Mouse (Mus musculus) erythroid progenitor cell, adult 5-6 weeks (primary cell): ENCODE results near the gene Hist1h3a. TPM values are rescaled to one million over a fixed set of nuclear protein-coding genes. Genes with fewer than 3 reads are reported as not detected.
A peak's percentile ranks its signal among the peaks of the same experiment; 100 is the strongest.

Experiments used
- ATAC-seq: replicated peaks from 2 replicates; pipeline ENCODE4 v1.8.0; 2016; ENCODE audit warnings: moderate number of reproducible peaks, mild to moderate bottlenecking, moderate TSS enrichment, inconsistent platforms; ENCODE audit not compliant: poor library complexity, low FRiP score, severe bottlenecking
- total RNA-seq, 2 experiments: library from RNA; stranded (forward) in 1 of 2; stranded (reverse) in 1 of 2; fragments of 150-400 nt in 1 of 2; fragments of 186-747, 209-891 nt in 1 of 2; gene quantifications; 2 replicates each; pipeline versions ENCODE4 v1.2.3 to v1.2.4; 2015 to 2017; ENCODE audit warnings: low replicate concordance in 2 of 2

Hist1h3a gene
- total RNA-seq, 2 experiments from 2014 or later: 271 to 723 TPM

GRCm38 (mm10) chr13:23760240-23760971 is 1.8 kb downstream of the Hist1h3a start:
- no peak for ATAC-seq

DNA sequence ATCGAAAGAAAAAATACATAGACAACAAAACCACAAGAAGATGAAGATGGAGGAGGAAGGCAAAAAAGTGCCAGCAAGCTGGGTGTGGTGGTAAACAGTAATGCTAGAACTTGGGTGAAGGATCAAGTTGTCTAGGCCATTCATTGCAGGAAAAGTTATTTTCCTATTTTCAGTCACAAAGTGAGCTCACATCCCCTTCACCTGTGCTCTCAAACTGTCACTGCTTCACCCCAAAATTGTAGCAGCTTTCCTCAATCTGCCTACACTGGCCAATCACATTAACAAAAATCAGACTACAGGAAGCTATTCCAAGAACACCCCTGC is 2.3 kb downstream of the Hist1h3a start:
- no peak for ATAC-seq

DNA sequence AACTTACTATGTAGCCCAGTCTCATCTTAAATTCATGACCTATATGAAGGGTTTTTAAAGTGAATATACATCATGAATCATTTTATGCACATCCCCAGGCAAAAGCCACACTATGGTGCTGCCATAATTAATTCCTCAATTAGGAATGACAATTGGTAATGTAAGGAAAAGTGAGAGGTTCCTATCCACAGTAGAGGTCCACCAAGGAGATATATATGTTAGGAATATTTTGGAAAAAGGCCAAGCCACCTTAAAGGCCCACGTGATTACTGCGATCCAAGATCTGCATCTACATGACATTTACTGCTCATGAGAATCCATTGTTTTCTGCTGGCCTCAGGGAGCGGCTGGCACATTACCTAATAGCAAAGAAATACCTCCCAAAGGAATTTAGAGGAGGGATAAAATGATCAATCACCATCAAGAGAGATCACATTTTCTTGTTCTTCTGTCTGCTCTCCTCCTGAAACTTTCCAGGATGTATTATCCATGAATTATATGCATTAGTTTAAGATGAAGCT is 2.9 kb downstream of the Hist1h3a start:
- ATAC-seq: no peak

GRCm38 (mm10) chr13:23757921-23758320 is 4.3 kb downstream of the Hist1h3a start:
- no peak for ATAC-seq

DNA sequence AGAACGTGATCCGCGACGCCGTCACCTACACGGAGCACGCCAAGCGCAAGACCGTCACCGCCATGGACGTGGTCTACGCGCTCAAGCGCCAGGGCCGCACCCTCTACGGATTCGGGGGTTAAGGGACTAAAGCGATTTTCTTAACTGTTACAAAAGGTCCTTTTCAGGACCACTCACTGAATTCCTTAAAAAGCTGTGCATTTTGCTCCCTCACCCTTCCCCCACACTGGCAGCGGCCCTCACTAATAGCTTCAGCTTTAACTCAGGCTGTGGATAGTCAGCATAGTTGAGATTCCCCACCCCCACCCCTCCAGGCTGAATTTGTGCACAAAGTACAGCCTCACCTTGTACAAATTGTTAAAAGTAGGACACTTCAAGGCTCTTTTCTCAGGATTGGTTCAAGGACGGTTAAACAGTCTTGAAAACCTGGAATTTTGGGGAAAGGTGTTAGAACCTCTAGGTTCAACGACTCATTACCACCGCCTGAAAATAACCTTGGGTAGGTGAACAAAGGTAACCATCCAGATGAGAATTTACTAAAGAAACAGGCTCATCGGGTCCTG is 4.9 kb downstream of the Hist1h3a start:
- peak; percentile 32 for ATAC-seq

- ATAC-seq: peak; percentile 43
These were observed 5.4 kb downstream of the Hist1h3a start, which contains the start of gene Hist1h4b for GRCm38 (mm10) chr13:23756790-23757189. TSS of gene Hist1h4b (plus strand) at chr13:23757013.

DNA sequence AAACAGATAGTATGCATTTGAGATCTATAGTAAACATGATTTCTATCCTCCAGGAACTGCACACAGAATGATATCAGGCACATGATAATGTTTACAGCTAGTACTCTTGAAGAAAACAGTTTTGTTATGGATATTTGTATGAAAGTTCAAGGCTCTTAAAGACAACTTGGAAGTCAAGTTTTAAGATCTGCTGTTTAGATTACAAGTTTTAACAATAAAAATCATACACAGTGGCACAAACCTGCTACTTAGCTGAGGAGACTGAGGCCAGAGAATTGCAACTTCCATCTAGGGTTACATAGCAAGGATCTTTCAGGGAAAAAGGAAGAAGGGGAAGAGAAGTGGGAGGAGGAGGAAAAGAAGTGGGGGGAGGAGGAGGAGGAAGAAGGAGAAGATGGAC is 7.2 kb downstream of the Hist1h3a start:
- no peak for ATAC-seq

GRCm38 (mm10) chr13:23753314-23754078 is 8.7 kb downstream of the Hist1h3a start:
- no peak for ATAC-seq

- no peak for ATAC-seq
These were observed 9.4 kb downstream of the Hist1h3a start for GRCm38 (mm10) chr13:23752742-23753172.

DNA sequence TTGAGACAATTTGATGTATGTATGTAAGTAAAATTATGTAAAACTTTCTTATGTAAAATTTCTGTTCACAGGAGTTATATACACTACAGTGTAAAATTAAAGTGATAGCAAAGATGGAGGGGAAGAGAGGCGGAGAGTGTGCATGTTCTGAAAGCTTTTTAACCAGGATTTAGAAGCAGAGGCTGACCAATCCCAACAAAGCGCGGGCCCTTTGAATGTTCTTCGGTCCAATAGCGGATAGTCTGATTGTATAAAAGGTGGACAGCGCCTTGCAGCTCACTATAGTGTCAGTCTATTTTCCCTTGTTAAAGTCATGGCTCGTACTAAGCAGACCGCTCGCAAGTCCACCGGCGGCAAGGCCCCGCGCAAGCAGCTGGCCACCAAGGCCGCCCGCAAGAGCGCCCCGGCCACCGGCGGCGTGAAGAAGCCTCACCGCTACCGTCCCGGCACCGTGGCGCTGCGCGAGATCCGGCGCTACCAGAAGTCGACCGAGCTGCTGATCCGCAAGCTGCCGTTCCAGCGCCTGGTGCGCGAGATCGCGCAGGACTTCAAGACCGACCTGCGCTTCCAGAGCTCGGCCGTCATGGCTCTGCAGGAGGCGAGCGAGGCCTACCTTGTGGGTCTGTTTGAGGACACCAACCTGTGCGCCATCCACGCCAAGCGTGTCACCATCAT is 10.0 kb downstream of the Hist1h3a start, which contains the start of gene Hist1h3b:
Hist1h3b (plus strand) TSS at position 201 of the 675 bp plus-strand sequence.
- peak; percentile 67 for ATAC-seq

DNA sequence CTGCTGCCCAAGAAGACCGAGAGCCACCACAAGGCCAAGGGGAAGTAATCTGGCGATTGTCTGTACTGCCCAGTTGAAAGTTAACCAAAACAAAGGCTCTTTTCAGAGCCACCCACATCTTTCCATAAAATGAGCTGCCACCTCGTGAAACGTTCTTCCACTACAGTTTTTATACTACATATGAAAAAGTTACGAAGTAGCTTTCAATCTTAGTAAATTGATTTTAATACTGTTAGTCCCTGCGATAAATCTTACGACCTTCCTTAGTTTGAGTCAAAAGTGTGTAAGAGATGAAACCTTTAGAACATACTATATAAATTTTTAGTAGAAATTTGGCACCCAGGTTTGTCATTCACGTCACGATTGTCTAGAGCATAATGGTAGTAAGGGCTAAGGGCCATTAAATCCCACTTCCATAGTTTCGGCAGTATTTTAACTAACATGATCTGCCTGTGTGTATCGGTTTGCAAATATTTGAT is 10.7 kb downstream of the Hist1h3a start:
- peak; percentile 41 for ATAC-seq

- ATAC-seq: peak; percentile 52
These were observed 11.2 kb downstream of the Hist1h3a start, which contains the start of gene Hist1h2ab for GRCm38 (mm10) chr13:23750839-23751477. TSS of gene Hist1h2ab (plus strand) at chr13:23751126.

GRCm38 (mm10) chr13:23749563-23750121 is 12.5 kb downstream of the Hist1h3a start:
- no peak for ATAC-seq

DNA sequence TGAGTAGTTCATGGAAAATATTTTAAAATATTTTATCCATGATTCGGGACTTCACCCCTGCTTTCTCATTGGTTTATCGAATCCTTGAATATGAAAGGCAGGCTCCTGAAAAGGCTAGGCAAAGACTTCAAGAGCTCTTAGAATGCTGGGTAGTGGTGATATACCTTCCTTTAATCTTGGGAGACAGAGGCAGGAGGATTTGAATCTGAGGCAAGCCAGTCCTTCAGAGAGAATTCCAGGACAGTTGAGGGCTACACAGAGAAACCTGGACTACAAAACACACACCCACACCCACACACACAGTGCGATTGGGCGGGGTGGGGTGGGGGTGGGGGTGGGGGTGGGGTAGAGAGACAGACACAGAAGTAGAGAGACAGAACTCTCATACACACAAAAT is 14.3 kb downstream of the Hist1h3a start:
- no peak for ATAC-seq

DNA sequence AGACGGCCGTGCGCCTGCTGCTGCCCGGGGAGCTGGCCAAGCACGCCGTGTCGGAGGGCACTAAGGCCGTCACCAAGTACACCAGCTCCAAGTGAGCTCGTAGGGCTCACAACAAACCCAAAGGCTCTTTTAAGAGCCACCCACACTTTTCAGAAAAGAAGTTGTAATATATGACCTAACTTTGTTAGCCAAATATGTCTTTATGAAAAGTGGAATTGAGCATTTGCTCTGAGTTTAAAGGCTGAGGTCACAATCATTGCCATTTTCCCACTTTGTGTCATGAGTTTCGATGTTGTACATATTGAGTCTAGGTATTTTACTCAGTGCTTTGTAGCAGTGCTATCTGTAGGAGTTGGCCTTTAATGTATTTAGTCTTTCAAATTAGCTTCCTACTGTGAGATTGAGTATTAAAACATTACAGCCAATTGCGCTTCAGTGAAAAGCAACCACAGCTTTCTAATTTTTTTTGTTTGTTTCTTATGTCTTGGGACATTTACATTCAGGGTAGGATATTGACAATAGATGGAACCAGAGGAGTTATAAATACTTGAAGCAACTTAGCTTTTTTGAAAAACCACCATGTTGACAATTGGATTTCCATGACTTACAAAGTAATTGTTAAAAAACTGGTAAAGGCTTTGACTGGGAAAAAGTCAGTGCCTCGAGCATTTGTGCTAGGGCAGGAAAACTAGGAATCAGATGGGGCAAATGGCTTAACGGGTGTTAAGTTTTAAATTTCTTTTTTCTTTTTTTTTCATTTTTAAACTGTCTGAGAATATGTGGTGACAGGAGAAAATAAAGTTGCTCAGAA is 14.9 kb downstream of the Hist1h3a start:
- ATAC-seq: peak; percentile 6; the same call in 1 of the 2 replicates

- peak; percentile 67 for ATAC-seq
These were observed 15.7 kb downstream of the Hist1h3a start, which contains the start of gene Hist1h2bb for GRCm38 (mm10) chr13:23746201-23747080. TSS of gene Hist1h2bb (plus strand) at chr13:23746734.
